Mouse (Mus musculus) myocyte (in vitro differentiated cells): ENCODE data around the gene Mt3.

Experiments used
- MYOG ChIP-seq, 3 experiments: IDR thresholded peaks; one replicate each; pipeline ENCODE4 v1.6.1; 2011; ENCODE audit warnings: control low read depth in 2 of 3, low read depth in 2 of 3, mild to moderate bottlenecking in 2 of 3; ENCODE audit not compliant: insufficient read length in 2 of 3, control insufficient read depth in 1 of 3, insufficient read depth in 1 of 3
- POLR2A ChIP-seq: IDR thresholded peaks from one replicate; pipeline ENCODE4 v1.6.1; 2011; ENCODE audit warnings: low read depth, mild to moderate bottlenecking, control low read depth, moderate library complexity; ENCODE audit not compliant: insufficient read length
- TCF12 ChIP-seq: IDR thresholded peaks from one replicate; pipeline ENCODE4 v1.6.1; 2011; ENCODE audit warnings: mild to moderate bottlenecking, control low read depth; ENCODE audit not compliant: poor library complexity, insufficient read depth, severe bottlenecking
- USF1 ChIP-seq: IDR thresholded peaks from one replicate; pipeline ENCODE4 v1.6.1; 2011; ENCODE audit warnings: low read depth, mild to moderate bottlenecking, control low read depth, moderate library complexity

DNA sequence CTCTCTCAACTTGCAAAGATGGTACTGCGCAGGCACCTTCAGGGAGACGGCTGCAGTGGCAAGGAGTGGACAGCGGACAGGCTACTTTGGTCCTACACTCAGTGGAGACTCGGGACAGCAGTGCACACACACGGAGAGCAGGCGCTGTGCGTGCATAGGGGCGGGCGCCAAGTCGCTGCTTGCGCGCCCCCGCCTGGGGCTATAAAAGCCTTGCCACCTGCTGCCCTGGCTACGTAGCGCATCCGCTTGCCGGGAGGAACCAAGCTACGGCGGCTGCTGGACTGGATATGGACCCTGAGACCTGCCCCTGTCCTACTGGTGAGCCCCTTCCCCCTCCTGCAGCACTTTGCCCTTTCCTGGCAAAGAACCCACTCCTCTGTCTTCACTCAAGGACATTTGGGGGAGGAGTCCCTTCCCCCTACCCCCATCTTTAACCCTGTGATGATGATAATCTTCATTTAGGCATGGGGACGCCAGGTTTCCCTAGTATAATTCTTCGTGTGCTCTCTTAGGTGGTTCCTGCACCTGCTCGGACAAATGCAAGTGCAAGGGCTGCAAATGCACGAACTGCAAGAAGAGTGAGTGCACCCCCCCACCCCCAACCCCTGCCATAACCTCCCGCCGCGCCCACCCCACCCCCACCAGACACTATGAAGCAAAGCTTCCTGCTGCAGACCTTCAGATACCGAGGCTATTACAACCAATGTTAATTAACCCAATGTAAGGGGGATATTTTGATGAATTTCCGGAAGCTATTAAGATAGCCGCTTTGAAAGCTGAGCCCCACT is at the start of gene Mt3:
- TF ChIP-seq MYOG (IDR thresholded peaks at IDR 0.05; ENCODE audit: control insufficient read depth in 1 of 3, insufficient read depth in 1 of 3, insufficient read length in 2 of 3, low read depth in 2 of 3), result no peak
- TF ChIP-seq POLR2A, result no peak
- TF ChIP-seq USF1, result no peak
- TF ChIP-seq TCF12, result no peak
